Mouse (Mus musculus) heart, postnatal 0 days (tissue): Measurements from ENCODE around the gene Slc22a12. TPM values are rescaled to one million over a fixed set of nuclear protein-coding genes. Genes with fewer than 3 reads are reported as not detected.

ENCODE experiments used
- ATAC-seq: fragments of 200-750 bp; cut with Nextera tagmentation; 2 replicates; pipeline ENCODE4 v1.8.0; 2017; ENCODE audit warnings: low read depth, moderate number of reproducible peaks, moderate library complexity; ENCODE audit not compliant: insufficient read depth
- DNase-seq: peaks from one replicate; pipeline ENCODE4 v3.0.0-alpha.2; 2016; ENCODE audit warnings: low spot score
- H3K27ac ChIP-seq: fragments of 300-500 bp; sonication (generic); 2 replicates; pipeline ENCODE4 v1.5.1; 2014; ENCODE audit warnings: low read depth, mild to moderate bottlenecking
- H3K27me3 ChIP-seq: fragments of 300-500 bp; sonication (generic); 2 replicates; pipeline ENCODE4 v1.6.1; 2014; ENCODE audit warnings: low read length, mixed read lengths; ENCODE audit not compliant: control insufficient read depth, insufficient read depth
- H3K36me3 ChIP-seq: fragments of 300-500 bp; sonication (generic); replicated peaks from 2 replicates; pipeline ENCODE4 v1.6.1; 2014; ENCODE audit warnings: low read length, mixed read lengths; ENCODE audit not compliant: control insufficient read depth, insufficient read depth
- H3K4me1 ChIP-seq: fragments of 300-500 bp; sonication (generic); 2 replicates; pipeline ENCODE4 v1.6.1; 2014; ENCODE audit warnings: antibody characterized with exemption; ENCODE audit not compliant: control insufficient read depth, insufficient read depth
- H3K4me2 ChIP-seq: fragments of 300-500 bp; sonication (generic); 2 replicates; pipeline ENCODE4 v1.6.1; 2014; ENCODE audit warnings: low read depth, mild to moderate bottlenecking, low read length, moderate library complexity
- H3K4me3 ChIP-seq: fragments of 300-500 bp; sonication (generic); 2 replicates; pipeline ENCODE4 v1.5.1; 2014; ENCODE audit warnings: low read depth, low read length
- H3K9ac ChIP-seq: fragments of 300-500 bp; sonication (generic); replicated peaks from 2 replicates; pipeline ENCODE4 v1.6.1; 2014; ENCODE audit warnings: low read depth, low read length, mixed read lengths
- H3K9me3 ChIP-seq: fragments of 300-500 bp; sonication (generic); replicated peaks from 2 replicates; pipeline ENCODE4 v1.6.1; 2016; ENCODE audit warnings: low read length; ENCODE audit not compliant: control insufficient read depth
- CTCF ChIP-seq: IDR thresholded peaks from 2 replicates; pipeline ENCODE4 v1.5.1; 2016; ENCODE audit warnings: antibody characterized with exemption, control low read depth, low read depth
- EP300 ChIP-seq: IDR thresholded peaks from 2 replicates; pipeline ENCODE4 v1.6.1; 2016; ENCODE audit warnings: antibody characterized with exemption, low read depth
- WGBS: fragments of 180-500 bp; shearing (Covaris S2); extraction: QIAGEN DNeasy Blood & Tissue Kit; methylation state at CpG from one replicate; pipeline ENCODE4 v1.1.7; 2014; 5-methylcytosine and 5-hydroxymethylcytosine counted together
- polyA plus RNA-seq: library from polyadenylated mRNA; unstranded; fragments of >200 nt; fragmentation: Nextera tagmentation; extraction: Ambion mirVana; gene quantifications from 2 replicates; pipeline ENCODE4 v1.2.1, GENCODE M21; 2015
- total RNA-seq: library from RNA; depleted of rRNA; stranded (reverse); fragments of >200 nt; gene quantifications from 2 replicates; pipeline ENCODE4 v1.2.3, GENCODE M21; 2014; ENCODE audit warnings: low replicate concordance

Slc22a12 gene
- total and polyA plus RNA-seq, 2 experiments from 2014 or later, result not detected

DNA sequence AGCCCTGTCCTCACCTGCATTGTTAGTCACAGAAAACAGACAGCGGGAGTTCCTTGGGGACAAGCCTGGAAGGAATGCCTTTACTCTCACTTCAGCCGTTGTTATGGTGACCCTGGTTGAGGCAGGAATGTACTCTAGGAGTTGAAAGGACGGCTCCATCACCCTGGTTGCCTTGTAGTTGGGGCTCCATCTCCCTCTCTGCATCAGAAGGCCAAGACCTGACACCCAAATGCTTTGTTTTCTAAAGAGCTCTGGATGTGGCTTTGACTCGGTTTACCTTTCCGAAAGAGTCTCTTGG is 8.8 kb downstream of the Slc22a12 start:
- WGBS, result 61% methylated on average over 5 of the region's 5 CpGs
- no peak for ATAC-seq
- Histone ChIP-seq H3K9me3 (no peaks in the 10 kb centered on the region), H3K27me3 (peaks cover 59% of the 10 kb centered on the region), H3K4me2 (no peak overlapping the region), H3K9ac (no peak overlapping the region), H3K4me3 (no peak overlapping the region), H3K36me3 (no peaks in the 10 kb centered on the region), H3K27ac (no peak overlapping the region), H3K4me1 (peaks cover 5% of the 10 kb centered on the region; the same call in 1 of the 2 replicates)
- TF ChIP-seq EP300 (no peak), CTCF (no peak)
- no peak for DNase-seq

DNA sequence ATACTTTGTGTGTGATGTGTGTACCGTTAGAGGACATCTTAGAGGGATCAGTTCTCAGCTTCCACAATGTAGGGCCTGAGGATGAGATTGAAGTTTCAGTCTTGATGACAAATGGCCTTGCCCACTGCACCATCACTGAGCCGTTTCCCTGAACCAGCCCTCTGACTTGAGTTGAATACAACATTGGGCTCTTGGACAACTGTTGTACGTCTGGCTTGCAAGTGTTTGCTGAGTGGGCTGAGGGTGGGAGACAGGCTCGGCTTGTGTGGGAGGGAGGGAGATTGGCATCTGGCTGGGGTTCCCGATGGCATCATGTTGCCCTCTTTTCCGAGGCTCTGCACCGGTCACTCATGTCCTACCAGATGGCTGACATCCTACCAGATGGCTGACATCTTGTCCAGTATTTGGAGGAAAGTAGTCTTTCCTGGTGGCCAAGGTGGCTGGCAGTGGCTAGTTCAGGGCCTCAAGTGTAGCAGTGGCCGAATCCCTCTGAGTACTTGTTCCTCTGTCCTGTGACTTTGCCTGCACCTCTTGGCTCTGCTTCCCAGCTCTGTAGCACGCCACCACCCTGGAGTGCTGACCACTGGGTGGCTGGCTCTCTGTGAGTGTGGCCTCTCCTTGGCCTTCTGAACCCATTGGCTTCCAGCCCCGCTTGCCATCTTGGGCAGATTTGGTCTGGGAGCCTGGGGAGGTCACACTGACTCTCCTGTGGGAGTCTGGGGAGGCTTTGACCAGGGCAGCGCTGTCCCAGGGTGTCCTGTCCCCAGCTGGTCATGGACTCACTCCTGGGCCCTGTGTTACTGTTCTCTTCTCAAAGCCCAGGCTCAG is 9.3 kb downstream of the Slc22a12 start:
- H3K27me3 ChIP-seq, result peaks cover 64% of the 10 kb centered on the region
- no peaks in the 10 kb centered on the region for H3K9me3 ChIP-seq
- H3K9ac ChIP-seq, result no peak overlapping the region
- WGBS, result 78% methylated on average over 11 of the region's 11 CpGs
- H3K27ac ChIP-seq, result no peak overlapping the region
- DNase-seq, result no peak
- no peaks in the 10 kb centered on the region for H3K36me3 ChIP-seq
- H3K4me1 ChIP-seq, result peaks cover 5% of the 10 kb centered on the region; the same call in 1 of the 2 replicates
- no peak for ATAC-seq
- no peak overlapping the region for H3K4me3 ChIP-seq
- TF ChIP-seq CTCF (no peak), EP300 (no peak)
- no peak overlapping the region for H3K4me2 ChIP-seq

DNA sequence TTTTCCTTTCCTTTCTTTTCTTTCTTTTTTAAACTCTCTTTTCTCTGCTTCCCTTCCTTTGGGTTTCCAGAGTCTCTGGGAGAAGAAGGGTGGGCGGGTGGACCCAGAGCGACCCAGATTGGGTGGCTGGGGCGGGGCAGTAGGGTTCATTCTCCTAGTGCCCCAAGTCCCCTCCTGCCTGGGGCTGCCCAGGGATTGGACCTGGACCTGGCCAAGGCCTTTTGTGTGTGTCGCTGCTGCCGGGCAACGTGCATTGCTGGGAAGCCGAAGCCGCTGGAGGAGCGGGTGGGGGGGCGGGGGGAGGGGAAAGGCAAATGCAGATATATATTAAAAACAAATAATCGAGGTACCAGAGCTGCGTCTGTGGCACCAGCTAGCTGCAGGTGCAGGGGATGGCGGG is 10.2 kb downstream of the Slc22a12 start:
- Histone ChIP-seq H3K4me3 (peak overlapping the region; percentile 56; the same call in 1 of the 2 replicates), H3K4me2 (peak overlapping the region; percentile 76), H3K9ac (no peak overlapping the region), H3K27ac (no peak overlapping the region), H3K36me3 (no peaks in the 10 kb centered on the region), H3K4me1 (peaks cover 5% of the 10 kb centered on the region; the same call in 1 of the 2 replicates), H3K27me3 (peaks cover 65% of the 10 kb centered on the region), H3K9me3 (no peaks in the 10 kb centered on the region)
- ATAC-seq, result 0 out of 2 replicates have a peak, but pooled peaks have one; percentile 25
- TF ChIP-seq EP300, result no peak
- TF ChIP-seq CTCF, result no peak
- WGBS, result 10% methylated on average over 13 of the region's 13 CpGs
- DNase-seq, result no peak

DNA sequence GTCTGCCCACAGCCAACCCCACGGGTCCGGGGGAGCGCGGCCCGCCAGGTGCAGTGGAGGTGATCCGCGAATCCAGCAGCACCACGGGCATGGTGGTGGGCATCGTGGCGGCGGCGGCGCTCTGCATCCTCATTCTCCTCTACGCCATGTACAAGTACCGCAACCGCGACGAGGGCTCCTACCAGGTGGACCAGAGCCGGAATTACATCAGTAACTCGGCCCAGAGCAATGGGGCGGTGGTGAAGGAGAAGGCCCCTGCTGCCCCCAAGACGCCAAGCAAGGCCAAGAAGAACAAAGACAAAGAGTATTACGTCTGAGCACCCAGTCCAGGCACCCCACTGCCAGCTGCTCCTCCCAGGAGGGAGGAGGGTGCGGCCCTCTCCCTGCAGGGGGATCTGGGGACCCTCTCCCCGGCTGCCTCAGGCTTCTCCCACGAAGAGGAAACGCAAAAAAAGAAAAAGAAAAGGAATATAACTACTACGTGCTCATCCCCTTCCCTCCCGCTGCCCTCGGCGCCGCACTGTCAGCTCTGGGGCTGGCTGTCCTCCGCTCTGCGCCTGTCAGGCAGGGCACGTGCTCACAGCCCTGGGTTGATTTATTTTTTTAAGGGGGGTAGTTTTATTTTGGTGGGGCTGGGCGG is 10.9 kb downstream of the Slc22a12 start:
- Histone ChIP-seq H3K27ac (no peak overlapping the region), H3K4me3 (peak overlapping the region; percentile 56), H3K36me3 (no peaks in the 10 kb centered on the region), H3K9me3 (no peaks in the 10 kb centered on the region), H3K9ac (no peak overlapping the region), H3K27me3 (peaks cover 65% of the 10 kb centered on the region), H3K4me1 (peaks cover 5% of the 10 kb centered on the region; the same call in 1 of the 2 replicates), H3K4me2 (peak overlapping the region; percentile 76)
- no peak for ATAC-seq
- 2% methylated on average over 36 of the region's 36 CpGs for WGBS
- TF ChIP-seq EP300, result no peak
- no peak for TF ChIP-seq CTCF
- no peak for DNase-seq

DNA sequence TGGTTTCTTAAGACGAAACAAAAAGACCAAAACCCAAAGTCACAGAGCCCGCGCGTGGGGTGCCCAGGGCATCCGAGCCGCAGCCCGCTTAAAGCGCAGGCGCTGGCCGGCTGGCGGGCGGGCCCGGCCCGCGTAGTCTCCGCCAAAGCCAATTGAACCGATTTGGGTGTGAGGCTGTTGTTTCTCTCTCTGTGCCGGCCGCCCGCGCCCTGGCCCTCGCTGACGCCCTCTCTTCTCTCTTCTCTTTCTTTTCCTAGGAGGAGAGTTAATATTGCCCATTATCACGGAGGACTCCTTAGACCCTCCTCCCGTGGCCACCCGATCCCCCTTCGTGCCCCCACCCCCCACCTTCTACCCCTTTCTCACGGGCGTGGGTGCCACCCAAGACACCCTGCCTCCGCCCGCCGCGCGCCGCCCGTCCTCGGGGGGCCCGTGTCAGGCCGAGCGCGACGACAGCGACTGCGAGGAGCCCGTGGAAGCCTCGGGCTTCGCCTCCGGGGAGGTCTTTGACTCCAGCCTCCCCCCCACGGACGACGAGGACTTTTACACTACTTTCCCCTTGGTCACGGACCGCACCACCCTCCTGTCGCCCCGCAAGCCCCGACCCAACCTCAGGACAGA is 11.7 kb downstream of the Slc22a12 start:
- peaks cover 5% of the 10 kb centered on the region; the same call in 1 of the 2 replicates for H3K4me1 ChIP-seq
- H3K27ac ChIP-seq, result no peak overlapping the region
- peaks cover 61% of the 10 kb centered on the region for H3K27me3 ChIP-seq
- peak overlapping the region; percentile 56 for H3K4me3 ChIP-seq
- TF ChIP-seq EP300 (no peak), CTCF (no peak)
- H3K4me2 ChIP-seq, result peak overlapping the region; percentile 76
- no peaks in the 10 kb centered on the region for H3K9me3 ChIP-seq
- DNase-seq (peak; percentile 21), ATAC-seq (no peak)
- WGBS, result 2% methylated on average over 49 of the region's 56 CpGs
- no peaks in the 10 kb centered on the region for H3K36me3 ChIP-seq
- H3K9ac ChIP-seq, result no peak overlapping the region
